ENCODE assay signal across 17 mouse cellular contexts in the genomic region with DNA sequence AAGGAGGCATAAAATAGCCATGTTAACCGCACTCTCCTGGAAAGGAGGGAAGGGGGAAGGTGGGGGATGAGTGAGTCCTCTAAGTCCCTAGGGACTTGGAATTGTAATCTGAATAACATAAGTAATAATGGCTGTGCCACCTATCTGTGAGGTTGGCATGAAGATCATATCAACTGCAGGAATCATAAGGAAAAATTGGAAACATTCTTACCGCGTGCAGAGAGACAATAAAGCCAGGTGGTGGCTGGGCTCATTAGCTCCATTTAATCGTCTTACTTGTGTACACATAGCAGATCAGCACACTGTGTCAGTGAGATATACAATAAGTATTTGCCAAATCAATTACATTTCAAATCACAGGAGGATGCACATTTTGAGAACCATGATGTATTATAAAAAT. TPM values are rescaled to one million over a fixed set of nuclear protein-coding genes. Genes with fewer than 3 reads are reported as not detected.
DNase-seq lines count a peak whose midpoint lies in the region; ATAC-seq and TF ChIP-seq lines count a peak whose summit lies in the region.
"Had no signal": no experiment of that assay in that cellular context is flagged by ENCODE, and none has a peak within 500 bp of the region (broad histone marks: within the 10 kb centered on the region; RNA-seq: fewer than 3 reads in every experiment).

No protein-coding gene starts in this region.

- TF ChIP-seq POLR2A in thymus, adult 2 months (IDR thresholded peaks at IDR 0.05; ENCODE audit: control insufficient read depth, extremely low read depth, insufficient read depth, low read length, poor library complexity): no peak

- DNase-seq in heart, adult 11 months: peak; percentile 17
- no peak for DNase-seq in heart, postnatal 4 days
- no peak for DNase-seq in hindbrain, embryonic 11.5 days (ENCODE audit: low spot score)
- no peak for DNase-seq in cerebellum, adult 18-20 months
- no peak for DNase-seq in embryo, embryonic 10 days (ENCODE audit: low spot score)
- DNase-seq in thymus, adult 2 months: no peak
- DNase-seq: adrenal gland, postnatal 10 days; cerebellum, adult 9-11 months; heart, postnatal 14 days; kidney, postnatal 25 days; lung, postnatal 14 days; thymus, postnatal 36 days had no signal

- H3K9me3 ChIP-seq in hindbrain, embryonic 11.5 days (ENCODE audit: control insufficient read depth, low read length): no peaks in the 10 kb centered on the region
- no peaks in the 10 kb centered on the region for H3K9me3 ChIP-seq in midbrain, embryonic 12.5 days
- H3K9me3 ChIP-seq in neural tube, embryonic 15.5 days (replicated peaks): no peaks in the 10 kb centered on the region

- 62% methylated on average over 4 of the region's 4 CpGs for WGBS in hindbrain, embryonic 11.5 days
- 44% methylated on average over 4 of the region's 4 CpGs for WGBS in midbrain, embryonic 12.5 days
- WGBS in neural tube, embryonic 15.5 days: 27% methylated on average over 4 of the region's 4 CpGs
- 93% methylated on average over 4 of the region's 4 CpGs for WGBS in thymus, adult 2 months

- no peak overlapping the region for H3K4me3 ChIP-seq in hindbrain, embryonic 11.5 days (ENCODE audit: low read depth, low read length)
- H3K4me3 ChIP-seq in midbrain, embryonic 12.5 days: no peak overlapping the region
- no peak overlapping the region for H3K4me3 ChIP-seq in neural tube, embryonic 15.5 days (replicated peaks)
- H3K4me3 ChIP-seq in thymus, adult 2 months (ENCODE audit: control insufficient read depth, insufficient read depth, low read length): no peak overlapping the region

- peak overlapping the region; percentile 83 for H3K27ac ChIP-seq in hindbrain, embryonic 11.5 days (ENCODE audit: low read depth, low read length)
- peak overlapping the region; percentile 86 for H3K27ac ChIP-seq in midbrain, embryonic 12.5 days (replicated peaks)
- H3K27ac ChIP-seq in neural tube, embryonic 15.5 days (replicated peaks): peak overlapping the region; percentile 81
- no peak overlapping the region for H3K27ac ChIP-seq in thymus, adult 2 months (ENCODE audit: control insufficient read depth, insufficient read depth, low read length)

- no peak overlapping the region for H3K9ac ChIP-seq in hindbrain, embryonic 11.5 days (ENCODE audit: low read depth, low read length)
- no peak overlapping the region for H3K9ac ChIP-seq in midbrain, embryonic 12.5 days (replicated peaks)
- H3K9ac ChIP-seq in neural tube, embryonic 15.5 days (replicated peaks): no peak overlapping the region

- no peak overlapping the region for H3K4me2 ChIP-seq in hindbrain, embryonic 11.5 days (replicated peaks; ENCODE audit: low read depth, low read length)
- H3K4me2 ChIP-seq in midbrain, embryonic 12.5 days (replicated peaks): peak overlapping the region; percentile 44
- peak overlapping the region; percentile 42; the same call in 1 of the 2 replicates for H3K4me2 ChIP-seq in neural tube, embryonic 15.5 days

- H3K27me3 ChIP-seq in hindbrain, embryonic 11.5 days (ENCODE audit: control insufficient read depth, insufficient read depth, low read length): no peaks in the 10 kb centered on the region
- H3K27me3 ChIP-seq in midbrain, embryonic 12.5 days: peaks cover 30% of the 10 kb centered on the region
- H3K27me3 ChIP-seq in neural tube, embryonic 15.5 days (replicated peaks): no peaks in the 10 kb centered on the region
- no peaks in the 10 kb centered on the region for H3K27me3 ChIP-seq in thymus, adult 2 months (ENCODE audit: control insufficient read depth, insufficient read depth, low read length)
- H3K27me3 ChIP-seq: CH12.LX had no signal

- H3K36me3 ChIP-seq in hindbrain, embryonic 11.5 days (ENCODE audit: control insufficient read depth, insufficient read depth, low read length): no peaks in the 10 kb centered on the region
- no peaks in the 10 kb centered on the region for H3K36me3 ChIP-seq in midbrain, embryonic 12.5 days
- H3K36me3 ChIP-seq in neural tube, embryonic 15.5 days: no peaks in the 10 kb centered on the region
- no peaks in the 10 kb centered on the region for H3K36me3 ChIP-seq in thymus, adult 2 months (ENCODE audit: control insufficient read depth, insufficient read depth, low read length)

- H3K4me1 ChIP-seq in hindbrain, embryonic 11.5 days (replicated peaks; ENCODE audit: control insufficient read depth, insufficient read depth, low read length): peaks cover 7% of the 10 kb centered on the region
- peaks cover 45% of the 10 kb centered on the region for H3K4me1 ChIP-seq in midbrain, embryonic 12.5 days
- peaks cover 34% of the 10 kb centered on the region for H3K4me1 ChIP-seq in neural tube, embryonic 15.5 days
- H3K4me1 ChIP-seq in thymus, adult 2 months (replicated peaks; ENCODE audit: control insufficient read depth, insufficient read depth, low read length): no peaks in the 10 kb centered on the region

- ATAC-seq in hindbrain, embryonic 11.5 days (ENCODE audit: low FRiP score): no peak
- peak; percentile 3; the same call in 1 of the 2 replicates for ATAC-seq in midbrain, embryonic 12.5 days (ENCODE audit: low FRiP score, low read depth)
- ATAC-seq in neural tube, embryonic 15.5 days (ENCODE audit: low FRiP score): no peak; the same call in 1 of the 2 replicates
- ATAC-seq: intestine, postnatal 0 days had no signal

- TF ChIP-seq CTCF in thymus, adult 2 months (IDR thresholded peaks at IDR 0.05; ENCODE audit: borderline replicate concordance, control insufficient read depth, extremely low read depth, insufficient read depth, low read length, poor library complexity): no peak

RNA-seq across cellular contexts. Expression of a gene that starts 52.1 kb away (rescaled TPM):
- total RNA-seq in heart, postnatal 4 days (2021): under 1 TPM in 1 of 2 experiments, not detected in 1; 0.23 TPM
- polyA plus RNA-seq in hindbrain, embryonic 11.5 days (2014; fragmentation: Nextera tagmentation; extraction: Ambion mirVana): 3.5 and 4.6 TPM in 2 replicates
- polyA plus RNA-seq in midbrain, embryonic 12.5 days (2016; fragmentation: Nextera tagmentation; extraction: Ambion mirVana): 1.6 and 2.2 TPM in 2 replicates
- 2.1 and 2.3 TPM in 2 replicates for polyA plus RNA-seq in neural tube, embryonic 15.5 days (2015; fragmentation: Nextera tagmentation; extraction: Ambion mirVana)
- not detected in 2 replicates for polyA plus RNA-seq in thymus, adult 2 months (2012; rRNA removed)
- total RNA-seq: heart, adult 8-10 months had no signal
